Mouse (Mus musculus) G1E (cell line): Measurements from ENCODE around the gene Prrt1.

ENCODE experiments used
- CTCF ChIP-seq: IDR thresholded peaks from 2 replicates; pipeline ENCODE4 v1.5.1; 2012; ENCODE audit warnings: low read depth, low read length, inconsistent platforms, mixed read lengths
- GATA1 ChIP-seq: IDR thresholded peaks from 2 replicates; pipeline ENCODE4 v1.6.1; 2012; ENCODE audit warnings: borderline replicate concordance, low read length, inconsistent platforms, mixed read lengths
- POLR2AphosphoS5 ChIP-seq: IDR thresholded peaks from 2 replicates; pipeline ENCODE4 v1.6.1; 2012; ENCODE audit warnings: low read depth, low read length, inconsistent platforms; ENCODE audit not compliant: insufficient replicate concordance
- TAL1 ChIP-seq: conservative IDR thresholded peaks from 2 replicates; pipeline ENCODE4 v1.6.1; 2012; ENCODE audit warnings: low read depth, low read length, inconsistent platforms, mixed read lengths

DNA sequence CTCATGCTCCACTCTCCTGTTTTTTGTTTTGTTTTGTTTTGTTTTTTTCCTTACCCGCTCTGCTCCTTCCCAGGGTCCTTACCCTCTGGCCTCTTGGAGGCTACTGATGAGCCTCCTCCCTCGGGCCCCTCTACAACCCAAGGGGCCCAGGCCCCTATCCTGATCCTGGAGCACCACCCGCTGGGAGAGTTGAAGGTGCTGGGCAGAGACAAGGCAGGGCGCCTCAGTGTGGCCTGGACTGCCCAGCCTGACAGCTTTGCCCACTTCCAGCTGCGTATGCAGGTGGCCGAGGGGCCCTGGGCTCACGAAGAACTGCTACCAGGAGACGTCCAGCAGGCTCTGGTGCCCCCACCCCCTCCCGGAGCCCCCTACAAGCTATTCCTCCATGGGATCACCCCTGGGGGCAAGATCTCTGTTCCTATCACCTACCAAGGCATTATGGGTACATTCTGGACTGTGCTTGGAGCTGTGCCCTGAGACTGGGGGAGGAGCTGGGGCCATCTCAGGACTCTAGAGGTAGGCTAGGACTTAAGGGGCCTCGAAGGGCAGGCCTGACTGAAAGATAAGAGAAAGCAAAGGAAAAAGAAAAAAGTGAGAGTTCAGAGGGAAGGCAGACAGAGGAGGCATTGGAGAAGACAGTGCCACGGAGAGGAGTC is 52.7 kb downstream of the Prrt1 start:
- TF ChIP-seq CTCF: no peak
- no peak for TF ChIP-seq GATA1
- no peak for TF ChIP-seq TAL1
- TF ChIP-seq POLR2AphosphoS5: no peak
